11 mouse cellular contexts compared by ENCODE assay signal in genomic region chr5:121146275-121146674, GRCm38 (mm10). TPM values are rescaled to one million over a fixed set of nuclear protein-coding genes. Genes with fewer than 3 reads are reported as not detected.
A peak's percentile ranks its signal among the peaks of the same experiment; 100 is the strongest.
DNase-seq lines count a peak whose midpoint lies in the region; ATAC-seq and TF ChIP-seq lines count a peak whose summit lies in the region.
"Had no signal": no experiment of that assay in that cellular context is flagged by ENCODE, and none has a peak within 500 bp of the region (broad histone marks: within the 10 kb centered on the region; RNA-seq: fewer than 3 reads in every experiment).

No protein-coding gene starts in this region.

- TF ChIP-seq EP300 in stomach, postnatal 0 days (optimal IDR thresholded peaks at IDR 0.05) = no peak

- no peak for DNase-seq in embryonic facial prominence, embryonic 10.5 days (ENCODE audit: low spot score)
- DNase-seq in midbrain, embryonic 10.5 days (ENCODE audit: low spot score) = no peak
- peak; percentile 49 for DNase-seq in hindbrain, postnatal 0 days (ENCODE audit: low spot score)
- no peak for DNase-seq in stomach, postnatal 0 days (ENCODE audit: low spot score)
- DNase-seq in urinary bladder, postnatal 14 days (ENCODE audit: low spot score) = no peak

- no peaks in the 10 kb centered on the region for H3K9me3 ChIP-seq in embryonic facial prominence, embryonic 15.5 days (replicated peaks)
- no peaks in the 10 kb centered on the region for H3K9me3 ChIP-seq in embryonic facial prominence, embryonic 10.5 days
- no peaks in the 10 kb centered on the region for H3K9me3 ChIP-seq in midbrain, embryonic 13.5 days
- no peaks in the 10 kb centered on the region for H3K9me3 ChIP-seq in midbrain, embryonic 10.5 days (replicated peaks)
- H3K9me3 ChIP-seq in hindbrain, postnatal 0 days (ENCODE audit: low read length) = no peaks in the 10 kb centered on the region
- H3K9me3 ChIP-seq in limb, embryonic 15.5 days = no peaks in the 10 kb centered on the region
- H3K9me3 ChIP-seq in stomach, postnatal 0 days (ENCODE audit: control insufficient read depth, low read length) = no peaks in the 10 kb centered on the region
- H3K9me3 ChIP-seq: G1E; liver, embryonic 15.5 days had no signal

- H3K36me3 ChIP-seq in embryonic facial prominence, embryonic 15.5 days = peaks cover 83% of the 10 kb centered on the region
- peaks cover 100% of the 10 kb centered on the region for H3K36me3 ChIP-seq in embryonic facial prominence, embryonic 10.5 days (replicated peaks)
- H3K36me3 ChIP-seq in midbrain, embryonic 13.5 days = peaks cover 93% of the 10 kb centered on the region
- peaks cover 100% of the 10 kb centered on the region for H3K36me3 ChIP-seq in midbrain, embryonic 10.5 days
- H3K36me3 ChIP-seq in hindbrain, postnatal 0 days (ENCODE audit: insufficient read depth, low read length) = peaks cover 41% of the 10 kb centered on the region; the same call in 1 of the 2 replicates
- H3K36me3 ChIP-seq in limb, embryonic 15.5 days = peaks cover 88% of the 10 kb centered on the region
- peaks cover 16% of the 10 kb centered on the region for H3K36me3 ChIP-seq in stomach, postnatal 0 days (ENCODE audit: control insufficient read depth, insufficient read depth, low read length)

- no peaks in the 10 kb centered on the region; the same call in 1 of the 2 replicates for H3K4me1 ChIP-seq in embryonic facial prominence, embryonic 15.5 days
- no peaks in the 10 kb centered on the region for H3K4me1 ChIP-seq in embryonic facial prominence, embryonic 10.5 days
- H3K4me1 ChIP-seq in midbrain, embryonic 13.5 days (replicated peaks) = peaks cover 17% of the 10 kb centered on the region
- H3K4me1 ChIP-seq in midbrain, embryonic 10.5 days = no peaks in the 10 kb centered on the region
- H3K4me1 ChIP-seq in hindbrain, postnatal 0 days (ENCODE audit: insufficient read depth, low read length) = peaks cover 17% of the 10 kb centered on the region; the same call in 1 of the 2 replicates
- no peaks in the 10 kb centered on the region for H3K4me1 ChIP-seq in limb, embryonic 15.5 days
- H3K4me1 ChIP-seq in stomach, postnatal 0 days (replicated peaks; ENCODE audit: control insufficient read depth, insufficient read depth) = no peaks in the 10 kb centered on the region
- H3K4me1 ChIP-seq: liver, embryonic 15.5 days had no signal

- no peak for TF ChIP-seq CTCF in hindbrain, postnatal 0 days (IDR thresholded peaks at IDR 0.05; ENCODE audit: low read depth)
- no peak for TF ChIP-seq CTCF in stomach, postnatal 0 days (IDR thresholded peaks at IDR 0.05; ENCODE audit: low read depth)

- 0 out of 2 replicates have a peak overlapping the region, but pooled peaks have one; percentile 22 for H3K27ac ChIP-seq in embryonic facial prominence, embryonic 15.5 days (replicated peaks)
- no peak overlapping the region for H3K27ac ChIP-seq in embryonic facial prominence, embryonic 10.5 days (replicated peaks)
- H3K27ac ChIP-seq in midbrain, embryonic 13.5 days = 0 out of 2 replicates have a peak overlapping the region, but pooled peaks have one; percentile 25
- no peak overlapping the region for H3K27ac ChIP-seq in midbrain, embryonic 10.5 days (replicated peaks)
- peak overlapping the region; percentile 33; the same call in 1 of the 2 replicates for H3K27ac ChIP-seq in hindbrain, postnatal 0 days
- peak overlapping the region; percentile 38; the same call in 1 of the 2 replicates for H3K27ac ChIP-seq in limb, embryonic 15.5 days
- no peak overlapping the region for H3K27ac ChIP-seq in stomach, postnatal 0 days (replicated peaks)
- H3K27ac ChIP-seq: liver, embryonic 15.5 days had no signal

- no peaks in the 10 kb centered on the region for H3K27me3 ChIP-seq in embryonic facial prominence, embryonic 15.5 days
- H3K27me3 ChIP-seq in embryonic facial prominence, embryonic 10.5 days (replicated peaks; ENCODE audit: low read depth, poor library complexity, severe bottlenecking) = no peaks in the 10 kb centered on the region
- H3K27me3 ChIP-seq in midbrain, embryonic 13.5 days = no peaks in the 10 kb centered on the region
- H3K27me3 ChIP-seq in midbrain, embryonic 10.5 days (ENCODE audit: low read depth, poor library complexity, severe bottlenecking) = no peaks in the 10 kb centered on the region
- H3K27me3 ChIP-seq in hindbrain, postnatal 0 days (ENCODE audit: insufficient read depth, low read length) = no peaks in the 10 kb centered on the region
- H3K27me3 ChIP-seq in limb, embryonic 15.5 days = no peaks in the 10 kb centered on the region
- no peaks in the 10 kb centered on the region for H3K27me3 ChIP-seq in stomach, postnatal 0 days (ENCODE audit: control insufficient read depth, insufficient read depth, low read length)
- H3K27me3 ChIP-seq: liver, embryonic 15.5 days had no signal

- no peak overlapping the region for H3K4me2 ChIP-seq in embryonic facial prominence, embryonic 15.5 days (replicated peaks)
- H3K4me2 ChIP-seq in midbrain, embryonic 13.5 days (replicated peaks) = no peak overlapping the region
- no peak overlapping the region for H3K4me2 ChIP-seq in hindbrain, postnatal 0 days (ENCODE audit: low read depth, low read length)
- no peak overlapping the region for H3K4me2 ChIP-seq in limb, embryonic 15.5 days
- no peak overlapping the region for H3K4me2 ChIP-seq in stomach, postnatal 0 days (replicated peaks; ENCODE audit: low read depth)
- H3K4me2 ChIP-seq: liver, embryonic 15.5 days had no signal

- H3K9ac ChIP-seq in embryonic facial prominence, embryonic 15.5 days = no peak overlapping the region
- H3K9ac ChIP-seq in midbrain, embryonic 13.5 days (replicated peaks) = no peak overlapping the region
- H3K9ac ChIP-seq in hindbrain, postnatal 0 days (replicated peaks; ENCODE audit: low read length) = no peak overlapping the region
- no peak overlapping the region for H3K9ac ChIP-seq in limb, embryonic 15.5 days
- H3K9ac ChIP-seq in stomach, postnatal 0 days (ENCODE audit: low read length) = no peak overlapping the region
- H3K9ac ChIP-seq: liver, embryonic 15.5 days had no signal

- H3K4me3 ChIP-seq in embryonic facial prominence, embryonic 15.5 days (replicated peaks) = no peak overlapping the region
- no peak overlapping the region for H3K4me3 ChIP-seq in embryonic facial prominence, embryonic 10.5 days
- no peak overlapping the region for H3K4me3 ChIP-seq in midbrain, embryonic 13.5 days (replicated peaks)
- H3K4me3 ChIP-seq in midbrain, embryonic 10.5 days = no peak overlapping the region
- H3K4me3 ChIP-seq in hindbrain, postnatal 0 days (ENCODE audit: low read length) = no peak overlapping the region
- H3K4me3 ChIP-seq in limb, embryonic 15.5 days = no peak overlapping the region
- no peak overlapping the region for H3K4me3 ChIP-seq in stomach, postnatal 0 days (ENCODE audit: low read depth, low read length)
- H3K4me3 ChIP-seq: erythroblast, embryonic 14.5 days; liver, embryonic 15.5 days had no signal

- ATAC-seq in embryonic facial prominence, embryonic 15.5 days (ENCODE audit: insufficient number of reproducible peaks, low FRiP score, low TSS enrichment, low read depth) = no peak
- no peak for ATAC-seq in midbrain, embryonic 13.5 days
- ATAC-seq in hindbrain, postnatal 0 days = peak; percentile 62
- no peak for ATAC-seq in limb, embryonic 15.5 days (ENCODE audit: insufficient number of reproducible peaks, low FRiP score, low TSS enrichment, low read depth)
- ATAC-seq in stomach, postnatal 0 days (ENCODE audit: low FRiP score, low TSS enrichment) = no peak

- WGBS in embryonic facial prominence, embryonic 15.5 days = 92% methylated on average over 5 of the region's 5 CpGs
- 89% methylated on average over 5 of the region's 5 CpGs for WGBS in embryonic facial prominence, embryonic 10.5 days
- 88% methylated on average over 5 of the region's 5 CpGs for WGBS in midbrain, embryonic 13.5 days
- WGBS in midbrain, embryonic 10.5 days = 92% methylated on average over 5 of the region's 5 CpGs
- WGBS in hindbrain, postnatal 0 days = 69% methylated on average over 5 of the region's 5 CpGs
- 90% methylated on average over 5 of the region's 5 CpGs for WGBS in limb, embryonic 15.5 days
- WGBS in stomach, postnatal 0 days = 95% methylated on average over 5 of the region's 5 CpGs

RNA-seq across cellular contexts. Expression of gene Ptpn11, which starts 44.9 kb away (rescaled TPM):
- polyA plus RNA-seq in embryonic facial prominence, embryonic 15.5 days (2015; fragmentation: Nextera tagmentation; extraction: Ambion mirVana) = 21.1 and 24.3 TPM in 2 replicates
- 25.0 and 25.4 TPM in 2 replicates for polyA plus RNA-seq in embryonic facial prominence, embryonic 10.5 days (2016; fragmentation: Nextera tagmentation; extraction: Ambion mirVana)
- 22.9 and 23.2 TPM in 2 replicates for polyA plus RNA-seq in midbrain, embryonic 13.5 days (2015; fragmentation: Nextera tagmentation; extraction: Ambion mirVana)
- polyA plus RNA-seq in midbrain, embryonic 10.5 days (2016; fragmentation: Nextera tagmentation; extraction: Ambion mirVana) = 23.5 and 23.9 TPM in 2 replicates
- 47.5 and 54.7 TPM in 2 replicates for total RNA-seq in hindbrain, postnatal 0 days (2014; rRNA removed)
- 27.9 and 28.4 TPM in 2 replicates for polyA plus RNA-seq in hindbrain, postnatal 0 days (2015; fragmentation: Nextera tagmentation; extraction: Ambion mirVana)
- 23.1 and 23.3 TPM in 2 replicates for polyA plus RNA-seq in limb, embryonic 15.5 days (2015; fragmentation: Nextera tagmentation; extraction: Ambion mirVana)
- 11.8 and 15.0 TPM in 2 replicates for polyA plus RNA-seq in stomach, postnatal 0 days (2015; fragmentation: Nextera tagmentation; extraction: Ambion mirVana)

RNA-seq across cellular contexts. Expression of gene Rpl6, which starts 58.0 kb away (rescaled TPM):
- polyA plus RNA-seq in embryonic facial prominence, embryonic 15.5 days (2015; fragmentation: Nextera tagmentation; extraction: Ambion mirVana) = 610 and 617 TPM in 2 replicates
- polyA plus RNA-seq in embryonic facial prominence, embryonic 10.5 days (2016; fragmentation: Nextera tagmentation; extraction: Ambion mirVana) = 686 and 696 TPM in 2 replicates
- 416 and 429 TPM in 2 replicates for polyA plus RNA-seq in midbrain, embryonic 13.5 days (2015; fragmentation: Nextera tagmentation; extraction: Ambion mirVana)
- 565 and 656 TPM in 2 replicates for polyA plus RNA-seq in midbrain, embryonic 10.5 days (2016; fragmentation: Nextera tagmentation; extraction: Ambion mirVana)
- total RNA-seq in hindbrain, postnatal 0 days (2014; rRNA removed) = 343 and 354 TPM in 2 replicates
- polyA plus RNA-seq in hindbrain, postnatal 0 days (2015; fragmentation: Nextera tagmentation; extraction: Ambion mirVana) = 359 and 380 TPM in 2 replicates
- 551 and 611 TPM in 2 replicates for polyA plus RNA-seq in limb, embryonic 15.5 days (2015; fragmentation: Nextera tagmentation; extraction: Ambion mirVana)
- polyA plus RNA-seq in stomach, postnatal 0 days (2015; fragmentation: Nextera tagmentation; extraction: Ambion mirVana) = 453 and 464 TPM in 2 replicates

Comparison
In these comparisons a context has a peak if more than half of its experiments do, and no peak if none do; other contexts are left out.
1. H3K27ac ChIP-seq: peak in embryonic facial prominence, embryonic 15.5 days (single experiment), midbrain, embryonic 13.5 days (single experiment), hindbrain, postnatal 0 days (single experiment) and limb, embryonic 15.5 days (single experiment); none in embryonic facial prominence, embryonic 10.5 days (single experiment), midbrain, embryonic 10.5 days (single experiment) and stomach, postnatal 0 days (single experiment).